Mouse (Mus musculus) forebrain, postnatal 0 days (tissue): ENCODE results near the gene Nlgn1. TPM values are rescaled to one million over a fixed set of nuclear protein-coding genes. Genes with fewer than 3 reads are reported as not detected.

Experiments
- ATAC-seq: fragments of 200-750 bp; cut with Nextera tagmentation; 2 replicates; pipeline ENCODE4 v1.8.0; 2017; ENCODE audit warnings: mild to moderate bottlenecking, moderate library complexity
- DNase-seq: peaks from one replicate; pipeline ENCODE4 v3.0.0-alpha.2; 2015
- H3K27ac ChIP-seq: fragments of 300-500 bp; sonication (generic); 2 replicates; pipeline ENCODE4 v1.5.1; 2014; ENCODE audit warnings: low read depth, mild to moderate bottlenecking, antibody characterized with exemption, low read length, moderate library complexity, mixed read lengths
- H3K27me3 ChIP-seq: fragments of 300-500 bp; sonication (generic); 2 replicates; pipeline ENCODE4 v1.6.1; 2014; ENCODE audit warnings: mild to moderate bottlenecking, low read length, mixed read lengths; ENCODE audit not compliant: insufficient read depth
- H3K36me3 ChIP-seq: fragments of 300-500 bp; sonication (generic); 2 replicates; pipeline ENCODE4 v1.6.1; 2014; ENCODE audit warnings: mild to moderate bottlenecking, moderate library complexity; ENCODE audit not compliant: insufficient read depth
- H3K4me1 ChIP-seq: fragments of 300-500 bp; sonication (generic); 2 replicates; pipeline ENCODE4 v1.6.1; 2014; ENCODE audit warnings: antibody characterized with exemption; ENCODE audit not compliant: insufficient read depth
- H3K4me2 ChIP-seq: fragments of 300-500 bp; sonication (generic); 2 replicates; pipeline ENCODE4 v1.6.1; 2014; ENCODE audit warnings: low read depth, mild to moderate bottlenecking, moderate library complexity
- H3K4me3 ChIP-seq: fragments of 300-500 bp; sonication (generic); 2 replicates; pipeline ENCODE4 v1.5.1; 2014; ENCODE audit warnings: low read depth, low read length, mixed read lengths
- H3K9ac ChIP-seq: fragments of 300-500 bp; sonication (generic); 2 replicates; pipeline ENCODE4 v1.6.1; 2014; ENCODE audit warnings: mild to moderate bottlenecking
- H3K9me3 ChIP-seq: fragments of 300-500 bp; sonication (generic); 2 replicates; pipeline ENCODE4 v1.6.1; 2016; ENCODE audit warnings: low read length
- CTCF ChIP-seq: sonication (generic); IDR thresholded peaks from 2 replicates; pipeline ENCODE4 v1.5.1; 2016; ENCODE audit warnings: antibody characterized with exemption, control low read depth, low read depth
- WGBS: fragments of 180-500 bp; shearing (Covaris S2); extraction: QIAGEN DNeasy Blood & Tissue Kit; methylation state at CpG from one replicate; pipeline ENCODE4 v1.1.7; 2014; 5-methylcytosine and 5-hydroxymethylcytosine counted together
- polyA plus RNA-seq: library from polyadenylated mRNA; unstranded; fragments of >200 nt; fragmentation: Nextera tagmentation; extraction: Ambion mirVana; gene quantifications from 2 replicates; pipeline ENCODE4 v1.2.1, GENCODE M21; 2015
- total RNA-seq: library from RNA; depleted of rRNA; stranded (reverse); fragments of >200 nt; gene quantifications from 2 replicates; pipeline ENCODE4 v1.2.3, GENCODE M21; 2014

Nlgn1 gene
- total and polyA plus RNA-seq, 2 experiments from 2014 or later: 33.6 to 95.2 TPM

DNA sequence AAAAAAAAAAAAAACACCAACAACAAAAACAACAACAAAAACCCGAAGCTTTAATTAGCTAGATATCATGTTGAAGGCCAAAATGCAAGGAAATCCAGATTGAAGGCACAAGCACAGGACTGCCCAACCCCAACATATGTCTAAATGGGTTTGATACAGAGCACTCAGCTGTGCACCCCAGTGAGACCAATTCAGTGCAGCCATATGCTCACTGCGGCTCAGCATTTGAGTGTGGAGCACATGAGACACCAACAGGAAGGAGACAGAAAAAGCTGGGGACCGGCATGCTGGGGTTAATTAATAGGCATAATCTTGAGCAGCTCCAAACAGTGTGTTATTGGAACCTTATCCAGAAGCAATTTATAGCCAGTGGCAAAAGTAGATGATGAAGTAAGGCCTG, 190.7 kb downstream of the Nlgn1 start:
- WGBS: 61% methylated on average over 3 of the region's 3 CpGs
- Histone ChIP-seq H3K36me3 (no peaks in the 10 kb centered on the region), H3K27ac (no peak overlapping the region), H3K4me3 (no peak overlapping the region), H3K4me2 (no peak overlapping the region), H3K4me1 (no peaks in the 10 kb centered on the region), H3K9ac (no peak overlapping the region), H3K27me3 (no peaks in the 10 kb centered on the region), H3K9me3 (no peaks in the 10 kb centered on the region)
- TF ChIP-seq CTCF: no peak
- DNase-seq: no peak
- no peak for ATAC-seq

DNA sequence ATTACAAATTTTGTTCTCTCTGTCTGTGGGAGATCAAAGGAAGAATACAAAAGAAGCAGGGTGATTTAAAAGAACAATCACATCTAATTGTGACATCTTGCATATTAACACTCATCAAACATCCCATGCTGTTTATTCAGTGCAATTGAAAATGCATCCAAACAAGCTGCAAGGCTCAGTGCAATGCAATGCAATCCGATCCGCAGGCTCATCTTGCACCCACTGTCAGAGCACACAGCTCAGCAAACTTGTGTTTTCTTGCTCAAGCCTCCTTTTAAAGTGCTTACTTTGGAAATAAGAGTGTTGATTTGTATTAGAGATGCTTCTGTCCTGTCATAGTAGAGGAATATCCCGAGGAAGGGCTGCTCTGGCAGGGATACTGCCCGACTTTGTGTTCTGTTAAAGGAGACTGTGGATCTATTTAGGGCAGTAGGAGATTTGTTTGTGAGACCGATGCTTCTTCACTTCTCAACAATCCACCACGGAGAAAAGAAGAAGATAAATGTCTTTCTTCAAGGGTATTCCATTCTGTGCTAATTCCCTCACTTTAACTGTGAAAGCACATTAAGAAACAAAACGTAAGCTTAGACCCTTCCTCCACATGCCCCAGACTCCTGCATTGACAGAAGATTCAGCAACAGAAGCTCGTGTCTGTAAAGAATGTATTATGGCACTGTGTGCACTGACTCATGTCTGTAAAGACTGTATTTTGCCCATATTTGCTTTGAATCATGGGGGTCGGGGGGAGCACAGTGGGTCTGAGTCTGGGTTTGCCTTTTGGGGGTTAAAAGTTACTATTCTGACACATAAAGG, 197.2 kb downstream of the Nlgn1 start:
- Histone ChIP-seq H3K9ac (peak overlapping the region; percentile 0; the same call in 1 of the 2 replicates), H3K4me3 (no peak overlapping the region), H3K27ac (0 out of 2 replicates have a peak overlapping the region, but pooled peaks have one; percentile 6), H3K27me3 (no peaks in the 10 kb centered on the region), H3K9me3 (no peaks in the 10 kb centered on the region), H3K36me3 (peaks cover 5% of the 10 kb centered on the region; the same call in 1 of the 2 replicates), H3K4me1 (0 out of 2 replicates have a peak, but pooled peaks cover 7% of the 10 kb centered on the region), H3K4me2 (peak overlapping the region; percentile 8)
- ATAC-seq (peak; percentile 78), DNase-seq (peak; percentile 31)
- no peak for TF ChIP-seq CTCF
- 9% methylated on average over 9 of the region's 9 CpGs for WGBS

DNA sequence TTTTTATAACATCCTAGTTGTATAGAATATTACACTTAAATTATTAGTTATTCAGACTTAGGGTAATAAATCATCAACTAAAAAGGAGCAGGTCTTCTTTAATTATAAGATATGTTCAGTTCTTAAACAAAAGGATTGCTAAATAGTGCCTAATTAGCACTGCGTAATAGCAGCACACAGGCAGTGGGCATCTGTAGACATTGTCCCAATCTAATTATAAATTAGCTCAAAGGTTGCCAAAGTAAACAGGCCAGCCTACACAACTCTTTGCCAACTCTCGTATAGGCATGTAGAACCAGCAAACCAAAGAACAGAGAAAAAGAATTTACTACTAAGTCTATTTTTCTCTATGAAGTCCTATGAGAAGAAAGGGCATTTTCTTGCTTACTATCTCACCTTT, 201.3 kb downstream of the Nlgn1 start:
- Histone ChIP-seq H3K4me3 (no peak overlapping the region), H3K27me3 (no peaks in the 10 kb centered on the region), H3K27ac (no peak overlapping the region), H3K4me1 (0 out of 2 replicates have a peak, but pooled peaks cover 7% of the 10 kb centered on the region), H3K36me3 (peaks cover 5% of the 10 kb centered on the region; the same call in 1 of the 2 replicates), H3K4me2 (no peak overlapping the region), H3K9me3 (no peaks in the 10 kb centered on the region), H3K9ac (no peak overlapping the region)
- WGBS: 25% methylated on average over 2 of the region's 2 CpGs
- DNase-seq: no peak
- ATAC-seq: no peak
- no peak for TF ChIP-seq CTCF

DNA sequence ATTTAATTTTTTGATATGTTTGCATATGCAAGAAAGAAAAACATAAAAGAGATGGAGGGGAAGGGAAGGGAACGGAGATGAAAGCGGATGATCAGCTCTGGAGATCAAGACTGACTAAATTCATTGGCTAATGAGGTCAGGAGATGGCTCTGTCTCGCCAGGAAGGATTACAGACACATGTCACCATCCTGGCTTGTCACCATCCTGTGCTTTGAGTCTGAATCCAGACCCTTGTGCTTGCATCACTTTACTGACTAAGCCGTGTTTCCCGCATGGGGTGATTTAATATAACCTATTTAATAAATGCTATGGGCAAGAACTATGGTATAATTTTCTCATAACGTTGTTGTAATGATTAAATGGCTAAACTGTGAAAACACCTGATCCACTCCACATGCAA, 202.8 kb downstream of the Nlgn1 start:
- Histone ChIP-seq H3K4me3 (no peak overlapping the region), H3K9ac (no peak overlapping the region), H3K36me3 (peaks cover 5% of the 10 kb centered on the region; the same call in 1 of the 2 replicates), H3K4me1 (0 out of 2 replicates have a peak, but pooled peaks cover 4% of the 10 kb centered on the region), H3K27ac (no peak overlapping the region), H3K4me2 (no peak overlapping the region), H3K27me3 (no peaks in the 10 kb centered on the region), H3K9me3 (no peaks in the 10 kb centered on the region)
- no peak for TF ChIP-seq CTCF
- ATAC-seq: no peak
- 64% methylated on average over 6 of the region's 6 CpGs for WGBS
- DNase-seq: no peak

DNA sequence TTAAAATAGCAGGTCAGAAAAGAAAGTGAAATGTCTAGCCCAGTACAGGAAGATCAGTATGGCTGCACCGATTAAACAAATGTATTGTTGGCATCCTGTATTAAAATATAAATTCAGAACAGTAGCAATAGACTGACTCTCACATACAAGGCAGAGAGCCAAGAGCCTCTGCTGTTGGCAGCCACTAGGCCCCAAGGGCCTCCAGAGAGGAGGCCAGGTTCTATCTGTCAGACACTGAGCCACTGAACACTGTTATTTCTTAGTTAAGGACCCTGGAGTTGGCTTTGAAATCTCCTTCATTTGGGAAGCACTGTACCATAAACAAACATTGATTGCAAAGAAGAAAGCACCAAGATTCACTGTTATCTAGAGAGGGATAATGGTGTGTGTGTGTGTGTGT, 215.2 kb downstream of the Nlgn1 start:
- Histone ChIP-seq H3K27ac (no peak overlapping the region), H3K4me2 (no peak overlapping the region), H3K9ac (no peak overlapping the region), H3K9me3 (no peaks in the 10 kb centered on the region), H3K4me1 (no peaks in the 10 kb centered on the region), H3K4me3 (no peak overlapping the region), H3K27me3 (no peaks in the 10 kb centered on the region), H3K36me3 (no peaks in the 10 kb centered on the region)
- WGBS: 83% methylated on average over 1 of the region's 1 CpGs
- DNase-seq: no peak
- no peak for ATAC-seq
- no peak for TF ChIP-seq CTCF

DNA sequence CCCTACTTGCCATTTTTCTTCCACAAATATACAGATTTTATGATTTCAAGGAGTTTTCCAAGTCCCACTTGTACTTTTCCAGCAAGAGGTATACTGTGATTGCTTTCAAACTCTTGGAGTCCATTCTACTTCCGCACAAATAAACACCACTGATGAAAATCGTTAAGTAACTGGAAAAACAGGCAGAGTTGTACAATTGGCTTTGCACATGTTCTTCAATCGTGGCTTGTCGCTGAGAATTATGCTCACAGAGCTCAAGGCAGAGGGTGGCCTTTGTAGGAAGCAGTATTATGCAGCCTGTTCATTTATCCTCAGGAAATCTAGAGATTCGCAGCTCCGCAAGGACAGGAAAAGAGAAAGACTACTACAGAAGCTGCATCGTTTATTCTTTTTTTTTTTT, 225.9 kb downstream of the Nlgn1 start:
- DNase-seq: no peak
- no peaks in the 10 kb centered on the region for H3K27me3 ChIP-seq
- 37% methylated on average over 7 of the region's 7 CpGs for WGBS
- no peak overlapping the region for H3K4me3 ChIP-seq
- no peak for ATAC-seq
- H3K9ac ChIP-seq: no peak overlapping the region
- H3K27ac ChIP-seq: no peak overlapping the region
- no peak for TF ChIP-seq CTCF
- no peaks in the 10 kb centered on the region for H3K36me3 ChIP-seq
- no peaks in the 10 kb centered on the region for H3K4me1 ChIP-seq
- H3K9me3 ChIP-seq: no peaks in the 10 kb centered on the region
- H3K4me2 ChIP-seq: no peak overlapping the region

DNA sequence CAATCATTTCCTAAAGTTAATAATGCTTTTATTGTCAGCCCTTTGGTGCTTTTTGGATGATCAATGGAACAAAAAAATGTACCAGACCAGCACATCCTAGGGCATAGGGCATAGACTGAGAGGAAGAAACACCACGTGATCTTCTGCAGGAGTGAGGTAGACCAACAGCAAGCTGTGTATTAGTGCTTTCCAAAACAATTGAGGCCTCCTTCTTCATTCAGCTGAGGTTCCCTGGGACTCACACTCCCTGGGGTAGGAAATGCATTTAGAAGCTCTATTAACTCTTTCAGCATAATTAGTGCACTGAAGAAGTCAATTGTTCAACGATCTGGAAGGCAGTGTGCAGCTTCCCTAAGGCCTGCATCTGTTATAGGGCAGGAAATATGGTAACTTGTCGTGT, 226.7 kb downstream of the Nlgn1 start:
- Histone ChIP-seq H3K27me3 (no peaks in the 10 kb centered on the region), H3K27ac (no peak overlapping the region), H3K4me3 (no peak overlapping the region), H3K4me1 (no peaks in the 10 kb centered on the region), H3K4me2 (no peak overlapping the region), H3K9me3 (no peaks in the 10 kb centered on the region), H3K9ac (no peak overlapping the region), H3K36me3 (no peaks in the 10 kb centered on the region)
- WGBS: 20% methylated on average over 3 of the region's 3 CpGs
- ATAC-seq (no peak), DNase-seq (no peak)
- TF ChIP-seq CTCF: no peak
